Mouse (Mus musculus): ENCODE data around the gene Shank2.

The Shank2 gene

GRCm38 (mm10) chr7:144030796-144031195, 29.1 kb downstream of the Shank2 start:
- DNase-seq (ENCODE audit: low spot score), result no peak

GRCm38 (mm10) chr7:144031611-144032010, 29.9 kb downstream of the Shank2 start:
- no peak for DNase-seq (ENCODE audit: low spot score)

GRCm38 (mm10) chr7:144037541-144037940, 35.8 kb downstream of the Shank2 start:
- DNase-seq (ENCODE audit: low spot score), result no peak

GRCm38 (mm10) chr7:144037966-144038669, 36.4 kb downstream of the Shank2 start:
- no peak for DNase-seq (ENCODE audit: low spot score)

GRCm38 (mm10) chr7:144038741-144039140, 37.0 kb downstream of the Shank2 start:
- no peak for DNase-seq (ENCODE audit: low spot score)

- no peak for DNase-seq (ENCODE audit: low spot score)
These were observed 38.6 kb downstream of the Shank2 start for GRCm38 (mm10) chr7:144040328-144040727.

- no peak for DNase-seq (ENCODE audit: low spot score)
These were observed 50.3 kb downstream of the Shank2 start for GRCm38 (mm10) chr7:144052076-144052475.

- no peak for DNase-seq (ENCODE audit: low spot score)
These were observed 53.5 kb downstream of the Shank2 start for GRCm38 (mm10) chr7:144055188-144055587.

- DNase-seq (ENCODE audit: low spot score), result no peak
These were observed 54.2 kb downstream of the Shank2 start for GRCm38 (mm10) chr7:144055702-144056531.

GRCm38 (mm10) chr7:144070162-144070949, 68.6 kb downstream of the Shank2 start:
- no peak for DNase-seq (ENCODE audit: low spot score)

- peak; percentile 6 for DNase-seq (ENCODE audit: low spot score)
These were observed 70.5 kb downstream of the Shank2 start for GRCm38 (mm10) chr7:144072219-144072618.

- no peak for DNase-seq (ENCODE audit: low spot score)
These were observed 71.1 kb downstream of the Shank2 start for GRCm38 (mm10) chr7:144072856-144073255.

- DNase-seq (ENCODE audit: low spot score), result peak; percentile 19
These were observed 73.0 kb downstream of the Shank2 start for GRCm38 (mm10) chr7:144074718-144075117.

GRCm38 (mm10) chr7:144078661-144079060, 76.9 kb downstream of the Shank2 start:
- DNase-seq (ENCODE audit: low spot score), result peak; percentile 34

GRCm38 (mm10) chr7:144079861-144080260, 78.1 kb downstream of the Shank2 start:
- DNase-seq (ENCODE audit: low spot score), result no peak

GRCm38 (mm10) chr7:144081448-144081847, 79.7 kb downstream of the Shank2 start:
- DNase-seq (ENCODE audit: low spot score), result no peak

GRCm38 (mm10) chr7:144081963-144082362, 80.2 kb downstream of the Shank2 start:
- no peak for DNase-seq (ENCODE audit: low spot score)

- DNase-seq (ENCODE audit: low spot score), result no peak
These were observed 85.5 kb downstream of the Shank2 start for GRCm38 (mm10) chr7:144087277-144087676.

GRCm38 (mm10) chr7:144094132-144094531, 92.4 kb downstream of the Shank2 start:
- DNase-seq (ENCODE audit: low spot score), result no peak

GRCm38 (mm10) chr7:144097314-144097713, 95.6 kb downstream of the Shank2 start:
- peak; percentile 7 for DNase-seq (ENCODE audit: low spot score)

GRCm38 (mm10) chr7:144102222-144102980, 100.7 kb downstream of the Shank2 start:
- DNase-seq (ENCODE audit: low spot score), result no peak

GRCm38 (mm10) chr7:144105952-144106351, 104.2 kb downstream of the Shank2 start:
- no peak for DNase-seq (ENCODE audit: low spot score)

All from c-Kit-positive CD71-positive TER-119-positive erythroid progenitor cells, embryonic 14.5 days (primary cell).